Mouse (Mus musculus) midbrain, embryonic 16.5 days (tissue): ENCODE measurements at regions not wholly inside any gene's neighbourhood (a gene's known extent, or its start where the extent isn't known, plus 50 kb on each side); places are given as distances from the start of the nearest gene placed in this dataset.

ENCODE experiments used
- ATAC-seq: fragments of 200-750 bp; cut with Nextera tagmentation; 2 replicates; pipeline ENCODE4 v1.8.0; 2017; ENCODE audit warnings: moderate TSS enrichment
- H3K27ac ChIP-seq: fragments of 300-500 bp; sonication (generic); 2 replicates; pipeline ENCODE4 v1.5.1; 2014; ENCODE audit warnings: mild to moderate bottlenecking, low read length, mixed read lengths
- H3K27me3 ChIP-seq: fragments of 300-500 bp; sonication (generic); 2 replicates; pipeline ENCODE4 v1.6.1; 2014; ENCODE audit warnings: low read depth, low read length, mixed read lengths; ENCODE audit not compliant: control insufficient read depth, insufficient read depth
- H3K36me3 ChIP-seq: fragments of 300-500 bp; sonication (generic); 2 replicates; pipeline ENCODE4 v1.6.1; 2014; ENCODE audit warnings: mild to moderate bottlenecking, low read length, moderate library complexity, mixed read lengths; ENCODE audit not compliant: control insufficient read depth, insufficient read depth
- H3K4me1 ChIP-seq: fragments of 300-500 bp; sonication (generic); 2 replicates; pipeline ENCODE4 v1.6.1; 2014; ENCODE audit warnings: mild to moderate bottlenecking, low read length, mixed read lengths; ENCODE audit not compliant: control insufficient read depth, insufficient read depth
- H3K4me2 ChIP-seq: fragments of 300-500 bp; sonication (generic); 2 replicates; pipeline ENCODE4 v1.6.1; 2014; ENCODE audit warnings: mild to moderate bottlenecking, low read length, mixed read lengths
- H3K4me3 ChIP-seq: fragments of 300-500 bp; sonication (generic); 2 replicates; pipeline ENCODE4 v1.5.1; 2014; ENCODE audit warnings: low read depth, mild to moderate bottlenecking, low read length, moderate library complexity, mixed read lengths
- H3K9ac ChIP-seq: fragments of 300-500 bp; sonication (generic); 2 replicates; pipeline ENCODE4 v1.6.1; 2014; ENCODE audit warnings: low read depth, low read length, mixed read lengths
- H3K9me3 ChIP-seq: fragments of 300-500 bp; sonication (generic); replicated peaks from 2 replicates; pipeline ENCODE4 v1.6.1; 2014; ENCODE audit warnings: mild to moderate bottlenecking, low read length, mixed read lengths; ENCODE audit not compliant: control insufficient read depth, poor library complexity, severe bottlenecking
- WGBS: fragments of 180-500 bp; shearing (Covaris S2); extraction: QIAGEN DNeasy Blood & Tissue Kit; methylation state at CpG from one replicate; pipeline ENCODE4 v1.1.7; 2014; 5-methylcytosine and 5-hydroxymethylcytosine counted together

- 90% methylated on average over 4 of the region's 4 CpGs for WGBS
- no peaks in the 10 kb centered on the region for H3K36me3 ChIP-seq
- ATAC-seq = no peak
Measured at GRCm38 (mm10) chr19:21118782-21119181, 153.3 kb upstream of the Zfand5 start.

GRCm38 (mm10) chr19:21115693-21116092 is 156.4 kb upstream of the Zfand5 start:
- H3K4me1 ChIP-seq = no peaks in the 10 kb centered on the region
- H3K9me3 ChIP-seq = no peaks in the 10 kb centered on the region
- H3K27ac ChIP-seq = no peak overlapping the region
- ATAC-seq = no peak
- H3K4me2 ChIP-seq = no peak overlapping the region
- H3K9ac ChIP-seq = no peak overlapping the region
- WGBS = 82% methylated on average over 2 of the region's 2 CpGs
- no peak overlapping the region for H3K4me3 ChIP-seq
- H3K36me3 ChIP-seq = no peaks in the 10 kb centered on the region
- H3K27me3 ChIP-seq = no peaks in the 10 kb centered on the region

More at GRCm38 (mm10) chr19:21118782-21119181, 153.3 kb upstream of the Zfand5 start:
- Histone ChIP-seq H3K9ac (no peak overlapping the region), H3K4me3 (no peak overlapping the region), H3K27me3 (no peaks in the 10 kb centered on the region), H3K4me1 (no peaks in the 10 kb centered on the region), H3K27ac (no peak overlapping the region), H3K9me3 (no peaks in the 10 kb centered on the region), H3K4me2 (no peak overlapping the region)

- no peaks in the 10 kb centered on the region for H3K36me3 ChIP-seq
- no peak overlapping the region for H3K4me3 ChIP-seq
- H3K9me3 ChIP-seq = no peaks in the 10 kb centered on the region
- ATAC-seq = no peak
- WGBS = 94% methylated on average over 5 of the region's 5 CpGs
- no peaks in the 10 kb centered on the region for H3K27me3 ChIP-seq
- H3K4me2 ChIP-seq = no peak overlapping the region
- no peak overlapping the region for H3K27ac ChIP-seq
- H3K4me1 ChIP-seq = no peaks in the 10 kb centered on the region
- no peak overlapping the region for H3K9ac ChIP-seq
Measured at GRCm38 (mm10) chr19:21111836-21112235, 157.8 kb upstream of the Tmc1 start.

- H3K27ac ChIP-seq = no peak overlapping the region
- H3K4me2 ChIP-seq = no peak overlapping the region
- H3K9me3 ChIP-seq = no peaks in the 10 kb centered on the region
- no peak overlapping the region for H3K9ac ChIP-seq
- H3K4me3 ChIP-seq = no peak overlapping the region
- no peaks in the 10 kb centered on the region for H3K36me3 ChIP-seq
- no peaks in the 10 kb centered on the region for H3K27me3 ChIP-seq
- no peaks in the 10 kb centered on the region for H3K4me1 ChIP-seq
- ATAC-seq = no peak
- 90% methylated on average over 2 of the region's 2 CpGs for WGBS
Measured at GRCm38 (mm10) chr19:21108311-21108710, 154.3 kb upstream of the Tmc1 start.

GRCm38 (mm10) chr19:21107741-21108140 is 153.7 kb upstream of the Tmc1 start:
- Histone ChIP-seq H3K9me3 (no peaks in the 10 kb centered on the region), H3K4me3 (no peak overlapping the region), H3K4me2 (no peak overlapping the region), H3K9ac (no peak overlapping the region), H3K27ac (no peak overlapping the region), H3K4me1 (no peaks in the 10 kb centered on the region), H3K27me3 (no peaks in the 10 kb centered on the region), H3K36me3 (no peaks in the 10 kb centered on the region)
- ATAC-seq = no peak
- 77% methylated on average over 3 of the region's 3 CpGs for WGBS

- no peak overlapping the region for H3K9ac ChIP-seq
- H3K36me3 ChIP-seq = no peaks in the 10 kb centered on the region
- WGBS = 87% methylated on average over 4 of the region's 4 CpGs
- H3K4me1 ChIP-seq = no peaks in the 10 kb centered on the region
- H3K9me3 ChIP-seq = no peaks in the 10 kb centered on the region
- H3K4me3 ChIP-seq = no peak overlapping the region
- no peak overlapping the region for H3K27ac ChIP-seq
- no peak for ATAC-seq
- no peaks in the 10 kb centered on the region for H3K27me3 ChIP-seq
- no peak overlapping the region for H3K4me2 ChIP-seq
Measured at GRCm38 (mm10) chr19:21107275-21107674, 153.3 kb upstream of the Tmc1 start.

- no peaks in the 10 kb centered on the region for H3K4me1 ChIP-seq
Measured at GRCm38 (mm10) chr19:21106766-21107165, 152.8 kb upstream of the Tmc1 start.

GRCm38 (mm10) chr19:21106241-21106669 is 152.3 kb upstream of the Tmc1 start:
- no peak overlapping the region for H3K4me3 ChIP-seq
- ATAC-seq = no peak

More at GRCm38 (mm10) chr19:21106766-21107165, 152.8 kb upstream of the Tmc1 start:
- Histone ChIP-seq H3K4me2 (no peak overlapping the region), H3K27ac (no peak overlapping the region), H3K27me3 (no peaks in the 10 kb centered on the region), H3K4me3 (no peak overlapping the region), H3K9ac (no peak overlapping the region), H3K36me3 (no peaks in the 10 kb centered on the region), H3K9me3 (no peaks in the 10 kb centered on the region)
- ATAC-seq = no peak
- 82% methylated on average over 10 of the region's 10 CpGs for WGBS

GRCm38 (mm10) chr19:21105004-21105403 is 151.0 kb upstream of the Tmc1 start:
- no peak overlapping the region for H3K9ac ChIP-seq
- H3K4me2 ChIP-seq = no peak overlapping the region
- no peaks in the 10 kb centered on the region for H3K9me3 ChIP-seq
- WGBS = 80% methylated on average over 6 of the region's 6 CpGs
- H3K4me3 ChIP-seq = no peak overlapping the region
- no peak for ATAC-seq
- no peaks in the 10 kb centered on the region for H3K36me3 ChIP-seq
- no peak overlapping the region for H3K27ac ChIP-seq
- H3K4me1 ChIP-seq = no peaks in the 10 kb centered on the region
- H3K27me3 ChIP-seq = no peaks in the 10 kb centered on the region

More at GRCm38 (mm10) chr19:21106241-21106669, 152.3 kb upstream of the Tmc1 start:
- H3K9ac ChIP-seq = no peak overlapping the region
- 46% methylated on average over 6 of the region's 6 CpGs for WGBS
- H3K27ac ChIP-seq = no peak overlapping the region
- H3K36me3 ChIP-seq = no peaks in the 10 kb centered on the region
- no peaks in the 10 kb centered on the region for H3K9me3 ChIP-seq
- no peak overlapping the region for H3K4me2 ChIP-seq
- no peaks in the 10 kb centered on the region for H3K27me3 ChIP-seq
- H3K4me1 ChIP-seq = no peaks in the 10 kb centered on the region
